Mouse (Mus musculus) testis, adult 2 months (tissue): ENCODE data around the gene Wdr89.

Source experiments
- CTCF ChIP-seq: fragments of 200-500 bp; IDR thresholded peaks from 2 replicates; pipeline ENCODE4 v1.5.1; 2012; ENCODE audit warnings: low read depth, mild to moderate bottlenecking, inconsistent platforms, low read length, moderate library complexity; ENCODE audit not compliant: control insufficient read depth, insufficient read depth, insufficient replicate concordance
- POLR2A ChIP-seq: fragments of 200-500 bp; IDR thresholded peaks from 2 replicates; pipeline ENCODE4 v1.6.1; 2012; ENCODE audit warnings: low read depth, mild to moderate bottlenecking, inconsistent platforms, low read length, moderate library complexity; ENCODE audit not compliant: control insufficient read depth

DNA sequence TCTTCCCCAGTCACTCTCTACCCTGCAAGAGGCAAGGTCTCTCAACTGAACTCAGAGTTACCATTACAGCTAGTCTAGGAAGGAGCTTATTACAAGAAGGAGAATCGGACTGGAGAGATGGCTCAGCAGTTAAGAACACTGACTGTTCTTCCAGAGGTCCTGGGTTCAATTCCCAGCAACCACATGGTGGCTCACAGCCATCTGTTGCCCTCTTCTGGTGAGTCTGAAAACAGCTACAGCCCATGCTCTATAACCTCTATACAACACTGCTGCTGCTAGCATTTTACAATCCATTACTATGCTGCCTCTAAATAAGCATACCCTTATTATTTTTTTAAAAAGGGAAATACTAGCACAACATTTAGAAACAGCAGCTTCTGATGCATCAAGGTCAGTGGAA is 23.6 kb downstream of the Wdr89 start:
- no peak for TF ChIP-seq CTCF
- no peak for TF ChIP-seq POLR2A
